Mouse (Mus musculus) intestine, postnatal 0 days (tissue): ENCODE measurements at regions not wholly inside any gene's neighbourhood (a gene's known extent, or its start where the extent isn't known, plus 50 kb on each side); places are given as distances from the start of the nearest gene placed in this dataset.
"Not testable (repeated sequence)": the region's sequence is repeated elsewhere in the genome, so short reads cannot be mapped to it uniquely, and the experiment has no call there.

ENCODE experiments used
- ATAC-seq: fragments of 200-750 bp; cut with Nextera tagmentation; 2 replicates; pipeline ENCODE4 v1.8.0; 2017; ENCODE audit warnings: mild to moderate bottlenecking, moderate TSS enrichment, moderate library complexity
- H3K27ac ChIP-seq: fragments of 300-500 bp; sonication (generic); 2 replicates; pipeline ENCODE4 v1.5.1; 2014; ENCODE audit warnings: mild to moderate bottlenecking, low read depth, low read length, moderate library complexity
- H3K27me3 ChIP-seq: fragments of 300-500 bp; sonication (generic); replicated peaks from 2 replicates; pipeline ENCODE4 v1.6.1; 2014; ENCODE audit warnings: low read length, mixed read lengths; ENCODE audit not compliant: control insufficient read depth, insufficient read depth
- H3K36me3 ChIP-seq: fragments of 300-500 bp; sonication (generic); 2 replicates; pipeline ENCODE4 v1.6.1; 2014; ENCODE audit warnings: mild to moderate bottlenecking, moderate library complexity; ENCODE audit not compliant: control insufficient read depth, insufficient read depth
- H3K4me1 ChIP-seq: fragments of 300-500 bp; sonication (generic); replicated peaks from 2 replicates; pipeline ENCODE4 v1.6.1; 2014; ENCODE audit warnings: antibody characterized with exemption, low read length, mixed read lengths; ENCODE audit not compliant: control insufficient read depth, insufficient read depth
- H3K4me2 ChIP-seq: fragments of 300-500 bp; sonication (generic); replicated peaks from 2 replicates; pipeline ENCODE4 v1.6.1; 2014; ENCODE audit warnings: low read depth, mild to moderate bottlenecking, moderate library complexity
- H3K4me3 ChIP-seq: fragments of 300-500 bp; sonication (generic); 2 replicates; pipeline ENCODE4 v1.5.1; 2014; ENCODE audit warnings: low read depth, low read length
- H3K9ac ChIP-seq: fragments of 300-500 bp; sonication (generic); 2 replicates; pipeline ENCODE4 v1.6.1; 2014; ENCODE audit warnings: mild to moderate bottlenecking, low read depth, low read length
- H3K9me3 ChIP-seq: fragments of 300-500 bp; sonication (generic); 2 replicates; pipeline ENCODE4 v1.6.1; 2016; ENCODE audit warnings: mixed run types; ENCODE audit not compliant: control insufficient read depth
- CTCF ChIP-seq: sonication (generic); IDR thresholded peaks from 2 replicates; pipeline ENCODE4 v1.5.1; 2016; ENCODE audit warnings: low read depth, mild to moderate bottlenecking, control low read depth, antibody characterized with exemption, moderate library complexity
- WGBS: fragments of 180-500 bp; shearing (Covaris S2); extraction: QIAGEN DNeasy Blood & Tissue Kit; methylation state at CpG from one replicate; pipeline ENCODE4 v1.1.7; 2014; 5-methylcytosine and 5-hydroxymethylcytosine counted together

- 59% methylated on average over 3 of the region's 3 CpGs for WGBS
- no peaks in the 10 kb centered on the region for H3K27me3 ChIP-seq
- TF ChIP-seq CTCF = no peak
- H3K9me3 ChIP-seq = no peaks in the 10 kb centered on the region
- ATAC-seq = no peak
- no peaks in the 10 kb centered on the region for H3K36me3 ChIP-seq
- no peaks in the 10 kb centered on the region for H3K4me1 ChIP-seq
- H3K4me3 ChIP-seq = no peak overlapping the region
- H3K27ac ChIP-seq = no peak overlapping the region
- H3K9ac ChIP-seq = no peak overlapping the region
- no peak overlapping the region for H3K4me2 ChIP-seq
These were observed 205.7 kb upstream of the Lrfn2 start for GRCm38 (mm10) chr17:48726460-48726859.

GRCm38 (mm10) chr17:48733801-48734200 lies 198.4 kb upstream of the Lrfn2 start:
- H3K36me3 ChIP-seq = no peaks in the 10 kb centered on the region
- ATAC-seq = no peak

GRCm38 (mm10) chr17:48737181-48737580 lies 195.0 kb upstream of the Lrfn2 start:
- not testable (repeated sequence) for H3K27ac ChIP-seq, H3K27me3 ChIP-seq, H3K9ac ChIP-seq, H3K4me3 ChIP-seq, H3K9me3 ChIP-seq, ATAC-seq, H3K36me3 ChIP-seq, H3K4me1 ChIP-seq, H3K4me2 ChIP-seq
- WGBS = 71% methylated on average over 2 of the region's 2 CpGs

More at GRCm38 (mm10) chr17:48733801-48734200, 198.4 kb upstream of the Lrfn2 start:
- WGBS = 76% methylated on average over 9 of the region's 9 CpGs
- no peaks in the 10 kb centered on the region for H3K9me3 ChIP-seq
- H3K9ac ChIP-seq = no peak overlapping the region
- no peak overlapping the region for H3K27ac ChIP-seq
- H3K4me3 ChIP-seq = no peak overlapping the region
- no peak for TF ChIP-seq CTCF
- no peaks in the 10 kb centered on the region for H3K27me3 ChIP-seq
- no peaks in the 10 kb centered on the region for H3K4me1 ChIP-seq
- H3K4me2 ChIP-seq = no peak overlapping the region

- peak; percentile 99 for ATAC-seq
- H3K4me2 ChIP-seq = peak overlapping the region; percentile 51
- WGBS = 39% methylated on average over 5 of the region's 5 CpGs
These were observed 193.5 kb upstream of the Lrfn2 start for GRCm38 (mm10) chr17:48738708-48739107.

GRCm38 (mm10) chr17:48742769-48743405 lies 189.3 kb upstream of the Lrfn2 start:
- no peak for TF ChIP-seq CTCF
- 81% methylated on average over 13 of the region's 13 CpGs for WGBS

More at GRCm38 (mm10) chr17:48738708-48739107, 193.5 kb upstream of the Lrfn2 start:
- TF ChIP-seq CTCF = no peak
- Histone ChIP-seq H3K36me3 (no peaks in the 10 kb centered on the region), H3K27me3 (no peaks in the 10 kb centered on the region), H3K9me3 (no peaks in the 10 kb centered on the region), H3K4me1 (no peaks in the 10 kb centered on the region), H3K27ac (peak overlapping the region; percentile 35; the same call in 1 of the 2 replicates), H3K9ac (no peak overlapping the region), H3K4me3 (peak overlapping the region; percentile 26)

GRCm38 (mm10) chr17:48770099-48770498 lies 162.1 kb upstream of the Lrfn2 start:
- 42% methylated on average over 2 of the region's 2 CpGs for WGBS
- H3K27me3 ChIP-seq = no peaks in the 10 kb centered on the region
- H3K4me2 ChIP-seq = no peak overlapping the region
- no peaks in the 10 kb centered on the region for H3K9me3 ChIP-seq
- H3K9ac ChIP-seq = no peak overlapping the region
- no peaks in the 10 kb centered on the region for H3K36me3 ChIP-seq
- TF ChIP-seq CTCF = no peak
- H3K4me3 ChIP-seq = no peak overlapping the region
- no peak overlapping the region for H3K27ac ChIP-seq
- ATAC-seq = peak; percentile 71
- H3K4me1 ChIP-seq = 0 out of 2 replicates have a peak, but pooled peaks cover 3% of the 10 kb centered on the region

More at GRCm38 (mm10) chr17:48742769-48743405, 189.3 kb upstream of the Lrfn2 start:
- ATAC-seq = no peak
- no peaks in the 10 kb centered on the region for H3K4me1 ChIP-seq
- no peaks in the 10 kb centered on the region for H3K9me3 ChIP-seq
- no peak overlapping the region for H3K4me3 ChIP-seq
- H3K27me3 ChIP-seq = no peaks in the 10 kb centered on the region
- H3K4me2 ChIP-seq = no peak overlapping the region
- no peak overlapping the region for H3K27ac ChIP-seq
- no peaks in the 10 kb centered on the region for H3K36me3 ChIP-seq
- H3K9ac ChIP-seq = no peak overlapping the region
